Comparison of ENCODE assay signal across 9 mouse cellular contexts in genomic region chr3:70482521-70482920, GRCm38 (mm10).
DNase-seq lines count a peak whose midpoint lies in the region; ATAC-seq lines count a peak whose summit lies in the region.
"Had no signal": no experiment of that assay in that cellular context is flagged by ENCODE, and none has a peak within 500 bp of the region (broad histone marks: within the 10 kb centered on the region; RNA-seq: fewer than 3 reads in every experiment).

No protein-coding gene starts in this region.

- no peak overlapping the region for H3K4me2 ChIP-seq in liver, embryonic 11.5 days
- no peak overlapping the region for H3K4me2 ChIP-seq in neural tube, embryonic 11.5 days (ENCODE audit: low read depth)
- H3K4me2 ChIP-seq: liver, embryonic 15.5 days had no signal

- no peak for ATAC-seq in liver, embryonic 11.5 days (replicated peaks; ENCODE audit: low FRiP score)
- peak; percentile 99 for ATAC-seq in frontal cortex, adult (ENCODE audit: low TSS enrichment)
- ATAC-seq in neural tube, embryonic 11.5 days (ENCODE audit: insufficient read depth, low FRiP score, low TSS enrichment), result peak; percentile 79; the same call in 1 of the 2 replicates

- WGBS in liver, embryonic 11.5 days, result 42% methylated on average over 9 of the region's 9 CpGs
- 47% methylated on average over 9 of the region's 9 CpGs for WGBS in neural tube, embryonic 11.5 days

- no peak overlapping the region for H3K9ac ChIP-seq in liver, embryonic 11.5 days (ENCODE audit: low read depth, low read length)
- no peak overlapping the region for H3K9ac ChIP-seq in neural tube, embryonic 11.5 days (ENCODE audit: low read length)
- H3K9ac ChIP-seq: liver, embryonic 15.5 days had no signal

- H3K27me3 ChIP-seq in liver, embryonic 11.5 days (replicated peaks; ENCODE audit: control insufficient read depth, insufficient read depth, low read length), result no peaks in the 10 kb centered on the region
- no peaks in the 10 kb centered on the region for H3K27me3 ChIP-seq in neural tube, embryonic 11.5 days (ENCODE audit: control insufficient read depth, insufficient read depth, low read length)
- H3K27me3 ChIP-seq: liver, embryonic 15.5 days had no signal

- DNase-seq in liver, result peak; percentile 6
- DNase-seq in liver, embryonic 11.5 days (ENCODE audit: low spot score), result no peak
- peak; percentile 7 for DNase-seq in cerebellum, adult 9-10 months
- peak; percentile 61 for DNase-seq in layer of hippocampus, adult 9-10 months (ENCODE audit: low spot score)
- peak; percentile 51 for DNase-seq in neural tube, embryonic 11.5 days (ENCODE audit: low spot score)
- no peak for DNase-seq in thymus, postnatal 4 days
- no peak for DNase-seq in urinary bladder, adult 2 months (ENCODE audit: low spot score)

- no peaks in the 10 kb centered on the region for H3K9me3 ChIP-seq in liver, embryonic 11.5 days (ENCODE audit: control insufficient read depth, low read length)
- no peaks in the 10 kb centered on the region for H3K9me3 ChIP-seq in neural tube, embryonic 11.5 days (ENCODE audit: control insufficient read depth, low read length)
- H3K9me3 ChIP-seq: liver, embryonic 15.5 days had no signal

- no peak overlapping the region for H3K27ac ChIP-seq in liver, embryonic 11.5 days (ENCODE audit: low read depth, low read length)
- no peak overlapping the region for H3K27ac ChIP-seq in neural tube, embryonic 11.5 days (ENCODE audit: low read depth, low read length)
- H3K27ac ChIP-seq: liver, embryonic 15.5 days had no signal

- H3K4me3 ChIP-seq in liver, embryonic 11.5 days (ENCODE audit: low read depth, low read length), result no peak overlapping the region
- no peak overlapping the region for H3K4me3 ChIP-seq in neural tube, embryonic 11.5 days (ENCODE audit: low read depth, low read length)
- H3K4me3 ChIP-seq: liver, embryonic 15.5 days had no signal

- no peaks in the 10 kb centered on the region for H3K4me1 ChIP-seq in liver, embryonic 11.5 days (replicated peaks; ENCODE audit: control insufficient read depth, insufficient read depth, low read length)
- H3K4me1 ChIP-seq in neural tube, embryonic 11.5 days (ENCODE audit: control insufficient read depth, insufficient read depth, low read length), result no peaks in the 10 kb centered on the region
- H3K4me1 ChIP-seq: liver, embryonic 15.5 days had no signal

- no peaks in the 10 kb centered on the region for H3K36me3 ChIP-seq in liver, embryonic 11.5 days (ENCODE audit: control insufficient read depth, insufficient read depth, low read length)
- no peaks in the 10 kb centered on the region for H3K36me3 ChIP-seq in neural tube, embryonic 11.5 days (ENCODE audit: control insufficient read depth, insufficient read depth, low read length)
- H3K36me3 ChIP-seq: liver, embryonic 15.5 days had no signal

Comparison
In these comparisons a context has a peak if more than half of its experiments do, and no peak if none do; other contexts are left out.
1. DNase-seq: peak in liver (single experiment), cerebellum, adult 9-10 months (single experiment), layer of hippocampus, adult 9-10 months (single experiment) and neural tube, embryonic 11.5 days (single experiment); none in liver, embryonic 11.5 days (single experiment), thymus, postnatal 4 days (single experiment) and urinary bladder, adult 2 months (single experiment).